Mouse (Mus musculus) adrenal gland, postnatal 25 days (tissue): ENCODE data around the gene Hsd17b12. TPM values are rescaled to one million over a fixed set of nuclear protein-coding genes. Genes with fewer than 3 reads are reported as not detected.

Source experiments
- DNase-seq: peaks from one replicate; pipeline ENCODE4 v3.0.0; 2021; ENCODE audit warnings: mixed read lengths
- microRNA-seq, 2 experiments: library from miRNA; unstranded; fragments of <30 nt; microRNA quantifications; one replicate each; pipeline ENCODE4 v1.2.0; 2021
- total RNA-seq: library from RNA; stranded (reverse); gene quantifications from 2 replicates; pipeline ENCODE4 v1.2.3, GENCODE M21; 2021

The Hsd17b12 gene
- total RNA-seq, 1 experiment from 2014 or later: 152 TPM

GRCm38 (mm10) chr2:94002331-94002730, 155.4 kb downstream of the Hsd17b12 start:
- peak; percentile 86 for DNase-seq

GRCm38 (mm10) chr2:94001918-94002317, 155.8 kb downstream of the Hsd17b12 start:
- DNase-seq: no peak

GRCm38 (mm10) chr2:94001411-94001810, 156.4 kb downstream of the Hsd17b12 start:
- DNase-seq: no peak

- no peak for DNase-seq
Measured at GRCm38 (mm10) chr2:93996254-93996653, 161.5 kb downstream of the Hsd17b12 start, which contains the start of gene Gm27027. Gm27027 (minus strand) TSS chr2:93996354.

GRCm38 (mm10) chr2:93992810-93993209, 165.0 kb downstream of the Hsd17b12 start:
- no peak for DNase-seq

- no peak for DNase-seq
Measured at GRCm38 (mm10) chr2:93992259-93992658, 165.5 kb downstream of the Hsd17b12 start.

GRCm38 (mm10) chr2:93991336-93991735, 166.4 kb downstream of the Hsd17b12 start:
- DNase-seq: no peak

- DNase-seq: no peak
Measured at GRCm38 (mm10) chr2:93988440-93988839, 169.3 kb downstream of the Hsd17b12 start.

Small RNA genes lying within 50 kb of the gene (microRNA-seq; reads per million reads assigned to microRNA genes)
- 0 reads per million in 2 experiments for gene Gm23630

Other genes with a start within 250 kb of the Hsd17b12 start
- 18.3 and 20.5 TPM in 2 replicates for gene Gm13889, start 200.8 kb downstream of the Hsd17b12 start, total RNA-seq
- not detected in 2 replicates for gene Gm27027, start 161.6 kb downstream of the Hsd17b12 start, total RNA-seq
- 48.2 and 56.0 TPM in 2 replicates for gene Alkbh3, start 147.2 kb downstream of the Hsd17b12 start, total RNA-seq
- 39.5 and 46.2 TPM in 2 replicates for gene Ttc17, start 248.7 kb upstream of the Hsd17b12 start, total RNA-seq